ENCODE assay signal across 20 mouse cellular contexts in genomic region chr12:99633678-99634077, GRCm38 (mm10).
DNase-seq lines count a peak whose midpoint lies in the region; ATAC-seq and TF ChIP-seq lines count a peak whose summit lies in the region.
"Had no signal": no experiment of that assay in that cellular context is flagged by ENCODE, and none has a peak within 500 bp of the region (broad histone marks: within the 10 kb centered on the region; RNA-seq: fewer than 3 reads in every experiment).

No protein-coding gene starts in this region.

- TF ChIP-seq CTCF in lung, postnatal 0 days (IDR thresholded peaks at IDR 0.05): no peak

- intact Hi-C loops in left cerebral cortex, postnatal 14 days (cut with DNase I): no loop called here

- H3K4me3 ChIP-seq in lung, postnatal 0 days (ENCODE audit: low read depth, low read length): no peak overlapping the region
- H3K4me3 ChIP-seq: forebrain, embryonic 13.5 days; heart, adult 2 months had no signal

- H3K4me2 ChIP-seq in lung, postnatal 0 days (replicated peaks; ENCODE audit: low read depth, low read length): no peak overlapping the region
- H3K4me2 ChIP-seq: forebrain, embryonic 13.5 days had no signal

- H3K9me3 ChIP-seq in lung, postnatal 0 days (ENCODE audit: low read length): no peaks in the 10 kb centered on the region
- H3K9me3 ChIP-seq: forebrain, embryonic 13.5 days had no signal

- WGBS in lung, postnatal 0 days: 84% methylated on average over 10 of the region's 10 CpGs

- no peaks in the 10 kb centered on the region for H3K4me1 ChIP-seq in lung, postnatal 0 days (ENCODE audit: insufficient read depth, low read depth, low read length)
- H3K4me1 ChIP-seq: forebrain, embryonic 13.5 days had no signal

- peak; percentile 35 for DNase-seq in lung, postnatal 36 days
- no peak for DNase-seq in lung, postnatal 0 days (ENCODE audit: low spot score)
- DNase-seq in left cerebral cortex, postnatal 14 days (ENCODE audit: low spot score in 2 of 2): no peak
- no peak for DNase-seq in layer of hippocampus, postnatal 14 days (ENCODE audit: low spot score in 2 of 2)
- no peak for DNase-seq in kidney, postnatal 14 days
- DNase-seq: adrenal gland, postnatal 36 days; cerebellum, adult 18-20 months; cerebellum, postnatal 25 days; heart, postnatal 4 days; kidney, postnatal 4 days; lung, postnatal 14 days; midbrain, embryonic 14.5 days; right cerebral cortex, adult 18-20 months; thymus, postnatal 14 days had no signal

- H3K9ac ChIP-seq in lung, postnatal 0 days (replicated peaks; ENCODE audit: low read depth): no peak overlapping the region
- H3K9ac ChIP-seq: forebrain, embryonic 13.5 days; liver, embryonic 14.5 days had no signal

- ATAC-seq in lung, postnatal 0 days: no peak
- ATAC-seq in granulocyte monocyte progenitor cell, adult 5-6 weeks (replicated peaks; ENCODE audit: poor library complexity, severe bottlenecking): peak; percentile 95
- peak; percentile 93 for ATAC-seq in megakaryocyte progenitor cell, adult 5-6 weeks (replicated peaks; ENCODE audit: poor library complexity)
- ATAC-seq: forebrain, embryonic 13.5 days; hindbrain, postnatal 0 days had no signal

- no peaks in the 10 kb centered on the region for H3K27me3 ChIP-seq in lung, postnatal 0 days (replicated peaks; ENCODE audit: insufficient read depth, low read length)
- H3K27me3 ChIP-seq: forebrain, embryonic 13.5 days had no signal

- TF ChIP-seq EP300 in lung, postnatal 0 days (IDR thresholded peaks at IDR 0.05): no peak

- no peaks in the 10 kb centered on the region for H3K36me3 ChIP-seq in lung, postnatal 0 days (ENCODE audit: insufficient read depth, low read length)

- no peak overlapping the region for H3K27ac ChIP-seq in lung, postnatal 0 days (ENCODE audit: low read length)
- H3K27ac ChIP-seq: forebrain, embryonic 13.5 days; heart, adult 2 months; hindbrain, postnatal 0 days; liver, embryonic 14.5 days had no signal
